Mouse (Mus musculus): ENCODE data around the gene Ppm1m.

GRCm38 (mm10) chr9:106158037-106158491 is 41.5 kb downstream of the Ppm1m start, which contains the start of gene Glyctk:
- TF ChIP-seq GATA1 (IDR thresholded peaks at IDR 0.05; ENCODE audit: low read length) (no peak), TAL1 (IDR thresholded peaks at IDR 0.05; ENCODE audit: low read length) (no peak)
